Mouse (Mus musculus) MEL (cell line): ENCODE measurements at regions not wholly inside any gene's neighbourhood (a gene's known extent, or its start where the extent isn't known, plus 50 kb on each side); places are given as distances from the start of the nearest gene placed in this dataset.

Experiments
- DNase-seq: peaks from one replicate; pipeline ENCODE4 v3.0.0; 2011; ENCODE audit warnings: low read depth, low spot score
- H3K27ac ChIP-seq: 2 replicates; pipeline ENCODE4 v1.5.1; 2012; ENCODE audit warnings: low read depth, mild to moderate bottlenecking, control low read depth, low read length, moderate library complexity; ENCODE audit not compliant: control insufficient read depth
- H3K27me3 ChIP-seq, 2 experiments: fragments of 150-350 bp in 1 of 2; sonication (generic) in 1 of 2; 2 replicates each; pipeline ENCODE4 v1.6.1; 2012; ENCODE audit warnings: low read length in 2 of 2, mild to moderate bottlenecking in 2 of 2, improper control_type of control experiment in 1 of 2, moderate library complexity in 1 of 2; ENCODE audit not compliant: insufficient read depth in 2 of 2, control insufficient read depth in 1 of 2
- H3K36me3 ChIP-seq, 2 experiments: 2 replicates each; pipeline ENCODE4 v1.6.1; 2012 to 2014; ENCODE audit warnings: low read length in 2 of 2, improper control_type of control experiment in 1 of 2, inconsistent platforms in 1 of 2, mild to moderate bottlenecking in 1 of 2; ENCODE audit not compliant: insufficient read depth in 2 of 2, control insufficient read depth in 1 of 2
- H3K4me1 ChIP-seq, 2 experiments: fragments of 150-350 bp in 1 of 2; sonication (generic) in 1 of 2; 2 replicates each; pipeline ENCODE4 v1.6.1; 2012; ENCODE audit warnings: low read length in 2 of 2, improper control_type of control experiment in 1 of 2, mild to moderate bottlenecking in 1 of 2; ENCODE audit not compliant: insufficient read depth in 2 of 2, control insufficient read depth in 1 of 2
- H3K4me3 ChIP-seq, 2 experiments: fragments of 150-350 bp in 1 of 2; sonication (generic) in 1 of 2; 2 replicates each; pipeline ENCODE4 v1.5.1; 2012; ENCODE audit warnings: low read depth in 2 of 2, low read length in 2 of 2, mild to moderate bottlenecking in 2 of 2, moderate library complexity in 2 of 2, control low read depth in 1 of 2, improper control_type of control experiment in 1 of 2; ENCODE audit not compliant: control insufficient read depth in 1 of 2, insufficient read depth in 1 of 2
- H3K79me2 ChIP-seq: 2 replicates; pipeline ENCODE4 v1.6.1; 2012; ENCODE audit warnings: mild to moderate bottlenecking, low read length, moderate library complexity; ENCODE audit not compliant: control insufficient read depth, poor library complexity, insufficient read depth
- H3K9ac ChIP-seq: 2 replicates; pipeline ENCODE4 v1.6.1; 2012; ENCODE audit warnings: low read depth, mild to moderate bottlenecking, control low read depth, low read length, moderate library complexity; ENCODE audit not compliant: control insufficient read depth, poor library complexity, severe bottlenecking
- H3K9me3 ChIP-seq: fragments of 150-350 bp; sonication (generic); replicated peaks from 2 replicates; pipeline ENCODE4 v1.6.1; 2012; ENCODE audit warnings: mild to moderate bottlenecking, low read length, improper control_type of control experiment, moderate library complexity; ENCODE audit not compliant: insufficient read depth
- BHLHE40 ChIP-seq: IDR thresholded peaks from 2 replicates; pipeline ENCODE4 v1.6.1; 2012; ENCODE audit warnings: low read depth, mild to moderate bottlenecking, inconsistent platforms, low read length, improper control_type of control experiment, borderline replicate concordance
- CTCF ChIP-seq, 3 experiments: IDR thresholded peaks in 2 of 3; conservative IDR thresholded peaks in 1 of 3; 2 replicates each; pipeline ENCODE4 v1.5.1; 2011 to 2012; ENCODE audit warnings: low read length in 3 of 3, low read depth in 2 of 3, mild to moderate bottlenecking in 2 of 3, improper control_type of control experiment in 1 of 3, inconsistent platforms in 1 of 3, mixed read lengths in 1 of 3, moderate library complexity in 1 of 3; ENCODE audit not compliant: control insufficient read depth in 1 of 3, insufficient read depth in 1 of 3, poor library complexity in 1 of 3, severe bottlenecking in 1 of 3
- ELF1 ChIP-seq: IDR thresholded peaks from 2 replicates; pipeline ENCODE4 v1.6.1; 2014; ENCODE audit warnings: low read depth, mild to moderate bottlenecking, inconsistent platforms, low read length, improper control_type of control experiment, moderate library complexity
- GABPA ChIP-seq: IDR thresholded peaks from 2 replicates; pipeline ENCODE4 v1.6.1; 2012; ENCODE audit warnings: low read depth, mild to moderate bottlenecking, inconsistent platforms, low read length, improper control_type of control experiment, moderate library complexity
- GATA1 ChIP-seq: IDR thresholded peaks from 2 replicates; pipeline ENCODE4 v1.6.1; 2011; ENCODE audit warnings: low read depth, low read length, improper control_type of control experiment
- HCFC1 ChIP-seq: IDR thresholded peaks from 2 replicates; pipeline ENCODE4 v1.6.1; 2012; ENCODE audit warnings: low read depth, mild to moderate bottlenecking, inconsistent platforms, low read length, improper control_type of control experiment, moderate library complexity
- JUND ChIP-seq: IDR thresholded peaks from 2 replicates; pipeline ENCODE4 v1.6.1; 2011; ENCODE audit warnings: low read depth, mild to moderate bottlenecking, improper control_type of control experiment, low read length
- MAFK ChIP-seq: IDR thresholded peaks from 2 replicates; pipeline ENCODE4 v1.6.1; 2011; ENCODE audit warnings: low read depth, mild to moderate bottlenecking, low read length, improper control_type of control experiment, borderline replicate concordance
- MYC ChIP-seq: IDR thresholded peaks from 2 replicates; pipeline ENCODE4 v1.6.1; 2011; ENCODE audit warnings: low read depth, mild to moderate bottlenecking, low read length, improper control_type of control experiment, moderate library complexity
- NELFE ChIP-seq: IDR thresholded peaks from 2 replicates; pipeline ENCODE4 v1.6.1; 2011; ENCODE audit warnings: low read depth, low read length, improper control_type of control experiment
- POLR2AphosphoS5 ChIP-seq: IDR thresholded peaks from 2 replicates; pipeline ENCODE4 v1.6.1; 2012; ENCODE audit warnings: low read depth, borderline replicate concordance, mild to moderate bottlenecking, inconsistent platforms, low read length, moderate library complexity, mixed read lengths
- RCOR1 ChIP-seq: IDR thresholded peaks from 2 replicates; pipeline ENCODE4 v1.6.1; 2012; ENCODE audit warnings: low read depth, mild to moderate bottlenecking, inconsistent platforms, low read length, improper control_type of control experiment
- SIN3A ChIP-seq: IDR thresholded peaks from 2 replicates; pipeline ENCODE4 v1.6.1; 2012; ENCODE audit warnings: low read length, improper control_type of control experiment, inconsistent platforms
- SMC3 ChIP-seq: IDR thresholded peaks from 2 replicates; pipeline ENCODE4 v1.6.1; 2011; ENCODE audit warnings: low read depth, low read length, improper control_type of control experiment
- TAL1 ChIP-seq: IDR thresholded peaks from 2 replicates; pipeline ENCODE4 v1.6.1; 2012; ENCODE audit warnings: mild to moderate bottlenecking, inconsistent platforms, low read length, moderate library complexity, mixed read lengths
- TBP ChIP-seq: IDR thresholded peaks from 2 replicates; pipeline ENCODE4 v1.8.0; 2011; ENCODE audit warnings: low read depth, low read length, improper control_type of control experiment
- ZC3H11A ChIP-seq: IDR thresholded peaks from 2 replicates; pipeline ENCODE4 v1.6.1; 2012; ENCODE audit warnings: low read depth, mild to moderate bottlenecking, inconsistent platforms, low read length, improper control_type of control experiment
- ZKSCAN1 ChIP-seq: IDR thresholded peaks from 2 replicates; pipeline ENCODE4 v1.6.1; 2012; ENCODE audit warnings: low read depth, mild to moderate bottlenecking, inconsistent platforms, low read length, improper control_type of control experiment, moderate library complexity
- ZMIZ1 ChIP-seq: IDR thresholded peaks from 2 replicates; pipeline ENCODE4 v1.6.1; 2012; ENCODE audit warnings: low read depth, mild to moderate bottlenecking, inconsistent platforms, low read length, improper control_type of control experiment, moderate library complexity
- ZNF384 ChIP-seq: IDR thresholded peaks from 2 replicates; pipeline ENCODE4 v1.6.1; 2012; ENCODE audit warnings: low read depth, mild to moderate bottlenecking, inconsistent platforms, low read length, improper control_type of control experiment

DNA sequence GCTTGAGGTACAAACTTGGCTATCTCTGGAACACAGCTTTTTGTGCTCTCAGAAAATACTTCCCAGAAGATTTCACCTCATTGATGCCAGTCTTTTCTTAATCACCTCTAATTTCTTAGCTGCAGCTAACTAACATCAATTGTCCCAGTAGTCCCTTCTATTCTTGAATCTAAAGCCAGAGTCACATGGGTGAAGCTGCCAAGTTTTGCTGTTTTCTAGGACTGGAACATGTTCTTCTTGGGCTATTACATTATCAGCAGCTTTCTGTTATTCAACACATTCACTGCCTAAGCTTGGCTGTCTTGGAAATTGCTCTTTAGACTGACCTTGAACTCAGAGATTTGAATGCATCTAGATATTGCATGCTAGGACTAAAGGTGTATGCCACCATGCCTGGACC, 583.9 kb downstream of the Cetn3 start:
- TF ChIP-seq CTCF (IDR thresholded peaks at IDR 0.05 in 2 of 3, conservative IDR thresholded peaks at IDR 0.05 in 1 of 3; ENCODE audit: control insufficient read depth in 1 of 3, insufficient read depth in 1 of 3, low read depth in 2 of 3, low read length in 3 of 3, poor library complexity in 1 of 3, severe bottlenecking in 1 of 3) (no peak), SIN3A (no peak), GATA1 (no peak), ZC3H11A (no peak), SMC3 (no peak), MYC (no peak), JUND (no peak), TBP (no peak), MAFK (no peak), GABPA (no peak), POLR2AphosphoS5 (no peak), ZKSCAN1 (no peak), TAL1 (no peak), NELFE (no peak), RCOR1 (no peak), HCFC1 (no peak)
- no peak for DNase-seq
- Histone ChIP-seq H3K36me3 (no peaks in the 10 kb centered on the region), H3K4me3 (no peak overlapping the region), H3K27me3 (no peaks in the 10 kb centered on the region), H3K9me3 (no peaks in the 10 kb centered on the region), H3K9ac (no peak overlapping the region), H3K79me2 (no peaks in the 10 kb centered on the region), H3K27ac (no peak overlapping the region), H3K4me1 (no peaks in the 10 kb centered on the region)

GRCm38 (mm10) chr13:82371579-82371978, 588.7 kb downstream of the Cetn3 start:
- no peaks in the 10 kb centered on the region for H3K9me3 ChIP-seq
- H3K27me3 ChIP-seq, result no peaks in the 10 kb centered on the region
- H3K79me2 ChIP-seq, result no peaks in the 10 kb centered on the region
- H3K27ac ChIP-seq, result no peak overlapping the region
- DNase-seq, result no peak
- no peaks in the 10 kb centered on the region for H3K4me1 ChIP-seq
- no peak overlapping the region for H3K4me3 ChIP-seq
- no peak overlapping the region for H3K9ac ChIP-seq
- no peak for TF ChIP-seq RCOR1
- TF ChIP-seq ELF1, result no peak
- no peak for TF ChIP-seq BHLHE40
- TF ChIP-seq ZNF384, result no peak
- no peak for TF ChIP-seq ZMIZ1
- H3K36me3 ChIP-seq, result no peaks in the 10 kb centered on the region
